Mouse (Mus musculus): Measurements from ENCODE around the gene BC067074. TPM values are rescaled to one million over a fixed set of nuclear protein-coding genes. Genes with fewer than 3 reads are reported as not detected.
"Not testable (repeated sequence)": the region's sequence is repeated elsewhere in the genome, so short reads cannot be mapped to it uniquely, and the experiment has no call there.

Gene BC067074
- polyA plus RNA-seq, 1 experiment from 2014 or later = 5.9 TPM

- no peaks in the 10 kb centered on the region for H3K27me3 ChIP-seq (ENCODE audit: control insufficient read depth, insufficient read depth, low read depth, low read length)
- 78% methylated on average over 1 of the region's 1 CpGs for WGBS
- no peaks in the 10 kb centered on the region for H3K36me3 ChIP-seq (ENCODE audit: control insufficient read depth, insufficient read depth, low read length)
- no peaks in the 10 kb centered on the region for H3K4me1 ChIP-seq (replicated peaks; ENCODE audit: control insufficient read depth, insufficient read depth, low read length)
- no peak overlapping the region for H3K27ac ChIP-seq (ENCODE audit: low read length)
- ATAC-seq (ENCODE audit: low read depth) = no peak
- H3K4me2 ChIP-seq (ENCODE audit: low read depth, low read length) = no peak overlapping the region
- no peak overlapping the region for H3K4me3 ChIP-seq (ENCODE audit: low read length)
- no peak overlapping the region for H3K9ac ChIP-seq (ENCODE audit: low read length)
- H3K9me3 ChIP-seq (ENCODE audit: control insufficient read depth, low read length) = no peaks in the 10 kb centered on the region
Measured at GRCm38 (mm10) chr13:113381710-113382109, 88.8 kb downstream of the BC067074 start.

GRCm38 (mm10) chr13:113382201-113382600 lies 89.2 kb downstream of the BC067074 start:
- H3K27ac ChIP-seq (ENCODE audit: low read length) = no peak overlapping the region
- no peaks in the 10 kb centered on the region for H3K9me3 ChIP-seq (ENCODE audit: control insufficient read depth, low read length)
- H3K4me1 ChIP-seq (replicated peaks; ENCODE audit: control insufficient read depth, insufficient read depth, low read length) = no peaks in the 10 kb centered on the region
- H3K9ac ChIP-seq (ENCODE audit: low read length) = no peak overlapping the region
- ATAC-seq (ENCODE audit: low read depth) = no peak
- no peak overlapping the region for H3K4me3 ChIP-seq (ENCODE audit: low read length)
- no peaks in the 10 kb centered on the region for H3K36me3 ChIP-seq (ENCODE audit: control insufficient read depth, insufficient read depth, low read length)
- H3K27me3 ChIP-seq (ENCODE audit: control insufficient read depth, insufficient read depth, low read depth, low read length) = no peaks in the 10 kb centered on the region
- 81% methylated on average over 2 of the region's 2 CpGs for WGBS
- H3K4me2 ChIP-seq (ENCODE audit: low read depth, low read length) = no peak overlapping the region

- H3K4me3 ChIP-seq (ENCODE audit: low read length); H3K27ac ChIP-seq (ENCODE audit: low read length); H3K4me2 ChIP-seq (ENCODE audit: low read depth, low read length); H3K9me3 ChIP-seq (ENCODE audit: control insufficient read depth, low read length); ATAC-seq (ENCODE audit: low read depth); H3K4me1 ChIP-seq (replicated peaks; ENCODE audit: control insufficient read depth, insufficient read depth, low read length); H3K9ac ChIP-seq (ENCODE audit: low read length); H3K36me3 ChIP-seq (ENCODE audit: control insufficient read depth, insufficient read depth, low read length); H3K27me3 ChIP-seq (ENCODE audit: control insufficient read depth, insufficient read depth, low read depth, low read length): not testable (repeated sequence)
Measured at GRCm38 (mm10) chr13:113382770-113383169, 89.8 kb downstream of the BC067074 start.

- Histone ChIP-seq H3K4me3 (ENCODE audit: low read length) (no peak overlapping the region), H3K9ac (ENCODE audit: low read length) (no peak overlapping the region), H3K27ac (ENCODE audit: low read length) (no peak overlapping the region), H3K4me1 (replicated peaks; ENCODE audit: control insufficient read depth, insufficient read depth, low read length) (no peaks in the 10 kb centered on the region; the same call in 1 of the 2 replicates), H3K36me3 (ENCODE audit: control insufficient read depth, insufficient read depth, low read length) (no peaks in the 10 kb centered on the region), H3K27me3 (ENCODE audit: control insufficient read depth, insufficient read depth, low read depth, low read length) (no peaks in the 10 kb centered on the region), H3K9me3 (ENCODE audit: control insufficient read depth, low read length) (no peaks in the 10 kb centered on the region), H3K4me2 (ENCODE audit: low read depth, low read length) (no peak overlapping the region)
- ATAC-seq (ENCODE audit: low read depth) = no peak
- 98% methylated on average over 6 of the region's 6 CpGs for WGBS
Measured at GRCm38 (mm10) chr13:113393386-113393785, 100.4 kb downstream of the BC067074 start.

- no peaks in the 10 kb centered on the region for H3K9me3 ChIP-seq (ENCODE audit: control insufficient read depth, low read length)
- no peak overlapping the region for H3K27ac ChIP-seq (ENCODE audit: low read length)
- no peaks in the 10 kb centered on the region for H3K27me3 ChIP-seq (ENCODE audit: control insufficient read depth, insufficient read depth, low read depth, low read length)
- no peak overlapping the region for H3K9ac ChIP-seq (ENCODE audit: low read length)
- H3K4me2 ChIP-seq (ENCODE audit: low read depth, low read length) = peak overlapping the region; percentile 13; the same call in 1 of the 2 replicates
- no peaks in the 10 kb centered on the region for H3K36me3 ChIP-seq (ENCODE audit: control insufficient read depth, insufficient read depth, low read length)
- no peak overlapping the region for H3K4me3 ChIP-seq (ENCODE audit: low read length)
- 69% methylated on average over 15 of the region's 15 CpGs for WGBS
- H3K4me1 ChIP-seq (replicated peaks; ENCODE audit: control insufficient read depth, insufficient read depth, low read length) = no peaks in the 10 kb centered on the region; the same call in 1 of the 2 replicates
- no peak; the same call in 1 of the 2 replicates for ATAC-seq (ENCODE audit: low read depth)
Measured at GRCm38 (mm10) chr13:113394591-113394990, 101.6 kb downstream of the BC067074 start.

- no peak overlapping the region for H3K9ac ChIP-seq (ENCODE audit: low read length)
- H3K9me3 ChIP-seq (ENCODE audit: control insufficient read depth, low read length) = no peaks in the 10 kb centered on the region
- WGBS = 59% methylated on average over 9 of the region's 9 CpGs
- ATAC-seq (ENCODE audit: low read depth) = no peak
- H3K4me3 ChIP-seq (ENCODE audit: low read length) = no peak overlapping the region
- no peaks in the 10 kb centered on the region for H3K36me3 ChIP-seq (ENCODE audit: control insufficient read depth, insufficient read depth, low read length)
- no peak overlapping the region for H3K4me2 ChIP-seq (ENCODE audit: low read depth, low read length)
- H3K27me3 ChIP-seq (ENCODE audit: control insufficient read depth, insufficient read depth, low read depth, low read length) = no peaks in the 10 kb centered on the region
- H3K4me1 ChIP-seq (replicated peaks; ENCODE audit: control insufficient read depth, insufficient read depth, low read length) = no peaks in the 10 kb centered on the region; the same call in 1 of the 2 replicates
- no peak overlapping the region for H3K27ac ChIP-seq (ENCODE audit: low read length)
Measured at GRCm38 (mm10) chr13:113397006-113397520, 104.1 kb downstream of the BC067074 start.

- WGBS = 58% methylated on average over 4 of the region's 4 CpGs
- Histone ChIP-seq H3K4me1 (replicated peaks; ENCODE audit: control insufficient read depth, insufficient read depth, low read length) (peaks cover 5% of the 10 kb centered on the region; the same call in 1 of the 2 replicates), H3K9ac (ENCODE audit: low read length) (no peak overlapping the region), H3K4me2 (ENCODE audit: low read depth, low read length) (no peak overlapping the region), H3K27me3 (ENCODE audit: control insufficient read depth, insufficient read depth, low read depth, low read length) (no peaks in the 10 kb centered on the region), H3K36me3 (ENCODE audit: control insufficient read depth, insufficient read depth, low read length) (no peaks in the 10 kb centered on the region), H3K27ac (ENCODE audit: low read length) (no peak overlapping the region), H3K9me3 (ENCODE audit: control insufficient read depth, low read length) (no peaks in the 10 kb centered on the region), H3K4me3 (ENCODE audit: low read length) (no peak overlapping the region)
- no peak for ATAC-seq (ENCODE audit: low read depth)
Measured at GRCm38 (mm10) chr13:113401373-113402010, 108.5 kb downstream of the BC067074 start.

- Histone ChIP-seq H3K4me2 (ENCODE audit: low read depth, low read length) (no peak overlapping the region), H3K9me3 (ENCODE audit: control insufficient read depth, low read length) (no peaks in the 10 kb centered on the region), H3K4me1 (replicated peaks; ENCODE audit: control insufficient read depth, insufficient read depth, low read length) (peaks cover 5% of the 10 kb centered on the region; the same call in 1 of the 2 replicates), H3K27ac (ENCODE audit: low read length) (no peak overlapping the region), H3K36me3 (ENCODE audit: control insufficient read depth, insufficient read depth, low read length) (no peaks in the 10 kb centered on the region), H3K9ac (ENCODE audit: low read length) (no peak overlapping the region), H3K27me3 (ENCODE audit: control insufficient read depth, insufficient read depth, low read depth, low read length) (no peaks in the 10 kb centered on the region), H3K4me3 (ENCODE audit: low read length) (no peak overlapping the region)
- peak; percentile 47; the same call in 1 of the 2 replicates for ATAC-seq (ENCODE audit: low read depth)
- WGBS = 60% methylated on average over 6 of the region's 6 CpGs
Measured at GRCm38 (mm10) chr13:113403706-113404105, 110.7 kb downstream of the BC067074 start.

- 70% methylated on average over 2 of the region's 2 CpGs for WGBS
- no peaks in the 10 kb centered on the region for H3K27me3 ChIP-seq (ENCODE audit: control insufficient read depth, insufficient read depth, low read depth, low read length)
- H3K4me1 ChIP-seq (replicated peaks; ENCODE audit: control insufficient read depth, insufficient read depth, low read length) = peaks cover 5% of the 10 kb centered on the region; the same call in 1 of the 2 replicates
- no peak for ATAC-seq (ENCODE audit: low read depth)
- H3K9ac ChIP-seq (ENCODE audit: low read length) = no peak overlapping the region
- no peak overlapping the region for H3K4me3 ChIP-seq (ENCODE audit: low read length)
- no peaks in the 10 kb centered on the region for H3K9me3 ChIP-seq (ENCODE audit: control insufficient read depth, low read length)
- no peak overlapping the region for H3K27ac ChIP-seq (ENCODE audit: low read length)
- no peaks in the 10 kb centered on the region for H3K36me3 ChIP-seq (ENCODE audit: control insufficient read depth, insufficient read depth, low read length)
- H3K4me2 ChIP-seq (ENCODE audit: low read depth, low read length) = no peak overlapping the region
Measured at GRCm38 (mm10) chr13:113404172-113404571, 111.2 kb downstream of the BC067074 start.

Measured in lung, embryonic 16.5 days (tissue).